Mouse (Mus musculus) limb, embryonic 14.5 days (tissue): Measurements from ENCODE around the gene C2cd4b. TPM values are rescaled to one million over a fixed set of nuclear protein-coding genes. Genes with fewer than 3 reads are reported as not detected.
A peak's percentile ranks its signal among the peaks of the same experiment; 100 is the strongest.

Experiments used
- ATAC-seq: fragments of 200-750 bp; cut with Nextera tagmentation; 2 replicates; pipeline ENCODE4 v1.8.0; 2017; ENCODE audit warnings: low read depth, moderate number of reproducible peaks, moderate TSS enrichment; ENCODE audit not compliant: low FRiP score
- DNase-seq: peaks from one replicate; pipeline ENCODE4 v3.0.0-alpha.2; 2015; ENCODE audit warnings: low spot score
- H3K27ac ChIP-seq: fragments of 300-500 bp; sonication (generic); replicated peaks from 2 replicates; pipeline ENCODE4 v1.5.1; 2014; ENCODE audit warnings: low read depth, mild to moderate bottlenecking, low read length, moderate library complexity, mixed read lengths
- H3K27me3 ChIP-seq: fragments of 300-500 bp; sonication (generic); 2 replicates; pipeline ENCODE4 v1.6.1; 2014; ENCODE audit warnings: low read length, mixed read lengths; ENCODE audit not compliant: control insufficient read depth, insufficient read depth
- H3K36me3 ChIP-seq: fragments of 300-500 bp; sonication (generic); 2 replicates; pipeline ENCODE4 v1.6.1; 2014; ENCODE audit warnings: mild to moderate bottlenecking, low read length, moderate library complexity, mixed read lengths; ENCODE audit not compliant: control insufficient read depth, insufficient read depth
- H3K4me1 ChIP-seq: fragments of 300-500 bp; sonication (generic); 2 replicates; pipeline ENCODE4 v1.6.1; 2014; ENCODE audit warnings: antibody characterized with exemption, low read length, mixed read lengths; ENCODE audit not compliant: control insufficient read depth, insufficient read depth
- H3K4me2 ChIP-seq: fragments of 300-500 bp; sonication (generic); replicated peaks from 2 replicates; pipeline ENCODE4 v1.6.1; 2014; ENCODE audit warnings: low read depth, mild to moderate bottlenecking, low read length, moderate library complexity; ENCODE audit not compliant: severe bottlenecking
- H3K4me3 ChIP-seq: fragments of 300-500 bp; sonication (generic); replicated peaks from 2 replicates; pipeline ENCODE4 v1.5.1; 2014; ENCODE audit warnings: low read length
- H3K9ac ChIP-seq: fragments of 300-500 bp; sonication (generic); 2 replicates; pipeline ENCODE4 v1.6.1; 2014; ENCODE audit warnings: mild to moderate bottlenecking, low read depth, low read length, moderate library complexity; ENCODE audit not compliant: severe bottlenecking
- H3K9me3 ChIP-seq: fragments of 300-500 bp; sonication (generic); 2 replicates; pipeline ENCODE4 v1.6.1; 2016; ENCODE audit warnings: low read length; ENCODE audit not compliant: control insufficient read depth
- POLR2A ChIP-seq: fragments of 200-500 bp; IDR thresholded peaks from 2 replicates; pipeline ENCODE4 v1.8.0; 2012; ENCODE audit warnings: inconsistent platforms, mild to moderate bottlenecking, moderate library complexity, borderline replicate concordance; ENCODE audit not compliant: insufficient read depth, insufficient read length; ENCODE audit errors: extremely low read depth
- WGBS: fragments of 180-500 bp; shearing (Covaris S2); extraction: QIAGEN DNeasy Blood & Tissue Kit; methylation state at CpG from one replicate; pipeline ENCODE4 v1.1.7; 2014; 5-methylcytosine and 5-hydroxymethylcytosine counted together
- polyA plus RNA-seq, 2 experiments: library from polyadenylated mRNA; depleted of rRNA in 1 of 2; stranded (reverse) in 1 of 2; unstranded in 1 of 2; fragments of >200 nt; fragmentation: Nextera tagmentation in 1 of 2; extraction: Ambion mirVana in 1 of 2; gene quantifications; 2 replicates each; pipeline versions ENCODE4 v1.2.1 to v1.2.3; 2012 to 2014

C2cd4b gene
- polyA plus RNA-seq (2012; rRNA removed) (1.3 and 1.6 TPM in 2 replicates), polyA plus RNA-seq (2014; fragmentation: Nextera tagmentation; extraction: Ambion mirVana) (0.77 and 0.91 TPM in 2 replicates)

DNA sequence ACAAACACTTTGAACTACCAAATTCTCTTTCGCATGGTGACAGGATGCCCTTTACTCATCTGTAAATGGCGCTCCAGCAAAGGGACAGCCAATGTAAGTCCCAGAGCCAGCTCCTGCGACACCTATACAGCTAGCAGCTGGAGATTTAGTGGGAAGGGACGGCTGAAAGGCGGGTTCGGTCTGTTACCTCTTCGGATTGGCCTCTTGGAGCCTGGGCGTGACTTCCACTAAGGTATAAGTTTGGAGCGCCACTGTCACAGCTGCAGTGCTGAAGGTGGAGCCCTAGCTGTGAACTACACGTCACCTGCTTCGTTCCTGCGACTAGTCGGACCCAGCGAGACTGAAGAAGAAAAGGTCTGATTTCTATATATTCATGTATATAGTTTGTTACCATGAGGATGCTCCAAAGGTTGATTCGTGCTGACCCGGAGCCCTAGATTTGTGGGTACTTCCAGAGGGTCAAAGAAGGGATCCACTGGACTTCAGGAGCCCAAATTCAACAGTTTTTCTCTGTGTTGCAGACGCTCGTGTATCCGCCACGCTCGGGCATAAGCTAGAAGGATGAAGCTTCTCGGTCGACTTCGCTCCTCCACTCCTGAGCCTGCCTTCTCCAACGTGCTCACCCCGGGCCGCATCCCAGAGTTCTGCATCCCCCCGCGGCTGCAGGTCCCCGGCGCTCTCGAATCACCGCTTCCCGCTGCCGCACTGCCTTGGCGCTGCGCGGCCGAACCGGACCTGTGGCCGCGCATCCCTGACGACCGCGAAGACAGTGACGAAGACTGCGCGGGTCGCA is at the start of gene C2cd4b:
C2cd4b (plus strand) TSS at position 275 of the 793 bp plus-strand sequence.
- 0 out of 2 replicates have a peak, but pooled peaks have one; percentile 31 for ATAC-seq

DNA sequence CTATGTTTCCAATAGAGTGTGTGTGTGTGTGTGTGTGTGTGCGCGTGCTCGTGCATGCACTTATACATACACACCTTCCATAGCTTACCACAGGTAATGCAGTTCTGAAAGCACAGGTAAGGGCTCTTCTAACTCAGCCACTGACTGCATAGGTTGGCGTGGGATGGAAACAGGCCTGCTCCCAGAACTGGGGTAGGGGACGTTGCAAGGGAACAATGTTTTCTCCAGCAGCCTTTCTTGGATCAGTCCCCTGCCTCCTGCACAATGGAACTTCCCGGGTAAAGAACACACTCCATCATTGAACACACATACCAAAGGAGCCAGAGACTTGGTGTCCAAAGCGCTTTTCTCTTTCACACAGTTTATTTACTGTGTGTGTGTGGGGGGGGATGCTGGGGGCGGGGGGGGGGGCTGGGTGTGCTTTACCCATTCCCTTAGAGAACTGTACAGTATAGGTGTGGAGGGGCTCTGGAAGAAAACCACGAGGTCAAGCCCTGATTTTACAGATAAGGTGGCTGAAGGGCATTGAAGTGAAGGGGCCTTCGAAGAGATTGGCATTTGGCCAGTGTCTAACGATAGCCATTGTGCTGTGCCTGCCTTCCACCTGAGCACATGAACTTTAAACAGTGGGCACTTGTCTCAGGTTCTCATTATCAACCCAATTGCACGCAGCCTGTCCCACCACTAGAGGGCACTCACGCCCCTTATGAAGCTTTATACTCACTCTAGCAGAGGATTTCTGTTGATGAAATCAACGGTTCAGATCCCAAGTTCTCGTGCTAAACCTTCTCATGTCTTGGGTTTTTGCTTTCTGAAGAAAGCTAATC is 48.0 kb upstream of the C2cd4b start:
- H3K4me2 ChIP-seq, result no peak overlapping the region
- H3K36me3 ChIP-seq, result no peaks in the 10 kb centered on the region
- H3K9ac ChIP-seq, result no peak overlapping the region
- H3K27me3 ChIP-seq, result no peaks in the 10 kb centered on the region
- 44% methylated on average over 15 of the region's 15 CpGs for WGBS
- ATAC-seq, result no peak
- no peaks in the 10 kb centered on the region; the same call in 1 of the 2 replicates for H3K4me1 ChIP-seq
- DNase-seq, result peak; percentile 71
- no peak for TF ChIP-seq POLR2A
- H3K4me3 ChIP-seq, result no peak overlapping the region
- H3K27ac ChIP-seq, result no peak overlapping the region
- H3K9me3 ChIP-seq, result no peaks in the 10 kb centered on the region

More for the DNA sequence above, at the start of gene C2cd4b:
- Histone ChIP-seq H3K9ac (peak within 1 kb of the TSS; percentile 59), H3K4me2 (peak within 1 kb of the TSS; percentile 91), H3K27me3 (peaks cover 18% of the 10 kb centered on the region), H3K4me1 (peaks cover 5% of the 10 kb centered on the region; the same call in 1 of the 2 replicates), H3K27ac (no peak within 1 kb of the TSS), H3K9me3 (no peaks in the 10 kb centered on the region), H3K4me3 (peak within 1 kb of the TSS; percentile 60), H3K36me3 (no peaks in the 10 kb centered on the region)
- peak; percentile 44; the same call in 1 of the 2 replicates for TF ChIP-seq POLR2A
- WGBS, result 1% methylated on average over 49 of the region's 49 CpGs
- peak; percentile 30 for DNase-seq

DNA sequence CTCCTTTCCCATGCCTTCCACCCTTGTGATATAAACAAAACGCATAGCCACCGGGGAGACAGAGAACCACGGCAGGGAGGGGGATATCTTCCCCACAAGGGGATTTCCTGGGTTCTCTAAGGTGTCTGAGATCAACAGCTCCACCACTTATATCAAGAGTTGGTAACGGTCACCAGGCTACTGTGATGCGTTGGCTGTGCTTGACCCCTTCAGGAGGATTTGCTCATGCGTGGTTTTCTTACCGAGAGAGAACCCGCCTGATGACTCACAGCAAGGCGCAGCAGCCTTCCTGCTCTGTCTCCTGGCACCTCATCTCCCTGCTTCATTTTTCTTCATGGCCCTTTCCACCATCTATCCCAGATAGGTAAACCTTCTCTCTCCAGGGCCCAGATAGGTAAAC is 47.1 kb upstream of the C2cd4b start:
- ATAC-seq (no peak), DNase-seq (no peak)
- no peak overlapping the region for H3K27ac ChIP-seq
- WGBS, result 82% methylated on average over 9 of the region's 9 CpGs
- H3K9me3 ChIP-seq, result no peaks in the 10 kb centered on the region
- H3K4me2 ChIP-seq, result no peak overlapping the region
- H3K4me1 ChIP-seq, result no peaks in the 10 kb centered on the region; the same call in 1 of the 2 replicates
- H3K36me3 ChIP-seq, result no peaks in the 10 kb centered on the region
- TF ChIP-seq POLR2A, result no peak
- H3K9ac ChIP-seq, result no peak overlapping the region
- H3K27me3 ChIP-seq, result no peaks in the 10 kb centered on the region
- no peak overlapping the region for H3K4me3 ChIP-seq

DNA sequence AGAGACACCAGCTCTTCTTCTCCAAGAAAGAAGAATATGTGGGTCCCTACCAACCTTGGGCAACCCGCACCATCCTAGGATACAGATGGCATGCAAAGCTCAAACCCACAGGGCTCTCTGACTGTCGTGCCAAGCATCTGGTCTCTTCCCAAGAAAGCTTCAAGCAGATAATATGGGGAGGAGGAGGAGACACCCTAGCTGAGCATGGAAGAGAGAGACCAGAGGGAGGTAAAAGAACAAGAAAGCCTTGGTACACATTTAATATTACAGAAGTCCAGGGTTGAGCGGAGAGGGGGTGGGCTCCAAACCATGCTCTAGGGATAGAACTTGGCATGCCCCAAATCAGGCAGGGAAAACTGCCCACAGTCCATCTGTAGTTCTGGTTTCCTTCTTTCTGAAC is 42.2 kb upstream of the C2cd4b start:
- TF ChIP-seq POLR2A, result no peak
- no peak overlapping the region for H3K9ac ChIP-seq

DNA sequence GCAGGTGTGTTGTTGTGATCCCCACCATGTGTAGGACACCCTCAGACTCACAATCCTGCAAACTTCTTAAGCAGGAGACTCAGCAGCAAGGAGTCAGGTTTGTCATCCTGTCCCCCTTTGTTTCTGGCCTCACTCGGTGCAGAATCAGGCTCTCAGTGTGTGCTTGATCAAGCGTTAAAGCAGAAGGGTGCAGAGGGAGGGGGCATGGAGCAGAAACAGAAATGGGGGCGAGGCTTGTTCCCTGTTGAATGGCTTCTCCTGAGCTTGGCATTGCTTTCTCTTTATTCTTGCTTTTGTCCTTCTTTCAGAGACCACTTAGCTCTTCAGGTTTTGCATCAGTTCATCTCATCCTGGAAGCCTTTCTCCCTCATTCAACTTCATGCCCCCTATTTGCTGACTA is 40.6 kb upstream of the C2cd4b start:
- Histone ChIP-seq H3K27ac (no peak overlapping the region), H3K9ac (no peak overlapping the region), H3K4me2 (no peak overlapping the region), H3K36me3 (no peaks in the 10 kb centered on the region), H3K4me1 (no peaks in the 10 kb centered on the region), H3K9me3 (no peaks in the 10 kb centered on the region), H3K4me3 (no peak overlapping the region), H3K27me3 (no peaks in the 10 kb centered on the region)
- WGBS, result 61% methylated on average over 3 of the region's 3 CpGs
- ATAC-seq (no peak), DNase-seq (no peak)
- no peak for TF ChIP-seq POLR2A

More for the DNA sequence above, 42.2 kb upstream of the C2cd4b start:
- ATAC-seq (no peak), DNase-seq (no peak)
- Histone ChIP-seq H3K27ac (no peak overlapping the region), H3K4me3 (no peak overlapping the region), H3K9me3 (no peaks in the 10 kb centered on the region), H3K27me3 (no peaks in the 10 kb centered on the region), H3K4me2 (no peak overlapping the region), H3K36me3 (no peaks in the 10 kb centered on the region), H3K4me1 (no peaks in the 10 kb centered on the region)
- 88% methylated on average over 3 of the region's 3 CpGs for whole genome bisulfite sequencing
